Mouse (Mus musculus) liver, embryonic 13.5 days (tissue): ENCODE measurements at regions not wholly inside any gene's neighbourhood (a gene's known extent, or its start where the extent isn't known, plus 50 kb on each side); places are given as distances from the start of the nearest gene placed in this dataset.
"Not testable (repeated sequence)": the region's sequence is repeated elsewhere in the genome, so short reads cannot be mapped to it uniquely, and the experiment has no call there.

Experiments
- ATAC-seq: fragments of 200-750 bp; cut with Nextera tagmentation; 2 replicates; pipeline ENCODE4 v1.8.0; 2017; ENCODE audit warnings: low read depth, mild to moderate bottlenecking, moderate number of reproducible peaks, moderate library complexity
- DNase-seq: peaks from one replicate; pipeline ENCODE4 v3.0.0; 2022
- H3K27ac ChIP-seq: fragments of 300-500 bp; sonication (generic); 2 replicates; pipeline ENCODE4 v1.5.1; 2015; ENCODE audit warnings: moderate library complexity, mild to moderate bottlenecking, inconsistent platforms
- H3K27me3 ChIP-seq: fragments of 300-500 bp; sonication (generic); 2 replicates; pipeline ENCODE4 v1.6.1; 2015; ENCODE audit warnings: mild to moderate bottlenecking, inconsistent platforms
- H3K36me3 ChIP-seq: fragments of 300-500 bp; sonication (generic); 2 replicates; pipeline ENCODE4 v1.6.1; 2015; ENCODE audit warnings: mild to moderate bottlenecking, inconsistent platforms
- H3K4me1 ChIP-seq: fragments of 300-500 bp; sonication (generic); replicated peaks from 2 replicates; pipeline ENCODE4 v1.6.1; 2015; ENCODE audit warnings: inconsistent platforms
- H3K4me2 ChIP-seq: fragments of 300-500 bp; sonication (generic); 2 replicates; pipeline ENCODE4 v1.6.1; 2015; ENCODE audit warnings: inconsistent platforms, mild to moderate bottlenecking, moderate library complexity
- H3K4me3 ChIP-seq: fragments of 300-500 bp; sonication (generic); replicated peaks from 2 replicates; pipeline ENCODE4 v1.5.1; 2015; ENCODE audit warnings: mild to moderate bottlenecking, inconsistent platforms
- H3K9ac ChIP-seq: fragments of 300-500 bp; sonication (generic); 2 replicates; pipeline ENCODE4 v1.6.1; 2015; ENCODE audit warnings: mild to moderate bottlenecking, inconsistent platforms
- H3K9me3 ChIP-seq: fragments of 300-500 bp; sonication (generic); replicated peaks from 2 replicates; pipeline ENCODE4 v1.6.1; 2016; ENCODE audit warnings: inconsistent platforms
- WGBS: fragments of 180-500 bp; shearing (Covaris S2); methylation state at CpG from one replicate; pipeline ENCODE4 v1.1.7; 2015; ENCODE audit not compliant: insufficient replicate concordance; 5-methylcytosine and 5-hydroxymethylcytosine counted together

- ATAC-seq, result no peak
- DNase-seq, result no peak
- 53% methylated on average over 4 of the region's 4 CpGs for WGBS
- Histone ChIP-seq H3K9me3 (no peaks in the 10 kb centered on the region), H3K9ac (no peak overlapping the region), H3K27me3 (no peaks in the 10 kb centered on the region), H3K27ac (no peak overlapping the region), H3K4me1 (no peaks in the 10 kb centered on the region), H3K36me3 (no peaks in the 10 kb centered on the region), H3K4me2 (no peak overlapping the region), H3K4me3 (no peak overlapping the region)
Measured at GRCm38 (mm10) chr12:71534199-71534598, 224.5 kb downstream of the Dact1 start.

- H3K36me3 ChIP-seq, result no peaks in the 10 kb centered on the region
- DNase-seq, result no peak
Measured at GRCm38 (mm10) chr12:71535251-71535650, 225.6 kb downstream of the Dact1 start.

GRCm38 (mm10) chr12:71535831-71536230 is 226.1 kb downstream of the Dact1 start:
- H3K27me3 ChIP-seq, H3K27ac ChIP-seq, H3K36me3 ChIP-seq, H3K9ac ChIP-seq, ATAC-seq, DNase-seq, H3K4me1 ChIP-seq, H3K4me2 ChIP-seq, H3K4me3 ChIP-seq, H3K9me3 ChIP-seq: not testable (repeated sequence)
- WGBS, result 65% methylated on average over 3 of the region's 3 CpGs

More at GRCm38 (mm10) chr12:71535251-71535650, 225.6 kb downstream of the Dact1 start:
- WGBS, result 70% methylated on average over 6 of the region's 6 CpGs
- Histone ChIP-seq H3K4me2 (no peak overlapping the region), H3K4me1 (no peaks in the 10 kb centered on the region), H3K27ac (no peak overlapping the region), H3K9ac (no peak overlapping the region), H3K4me3 (no peak overlapping the region), H3K27me3 (no peaks in the 10 kb centered on the region), H3K9me3 (no peaks in the 10 kb centered on the region)
- no peak for ATAC-seq

GRCm38 (mm10) chr12:71538691-71539090 is 229.0 kb downstream of the Dact1 start:
- Histone ChIP-seq H3K27ac (no peak overlapping the region), H3K4me3 (no peak overlapping the region), H3K27me3 (no peaks in the 10 kb centered on the region), H3K36me3 (no peaks in the 10 kb centered on the region), H3K4me1 (no peaks in the 10 kb centered on the region), H3K9me3 (no peaks in the 10 kb centered on the region), H3K4me2 (no peak overlapping the region), H3K9ac (no peak overlapping the region)
- DNase-seq (no peak), ATAC-seq (no peak)
- 57% methylated on average over 7 of the region's 7 CpGs for WGBS

GRCm38 (mm10) chr12:71540279-71540678 is 230.6 kb downstream of the Dact1 start:
- no peaks in the 10 kb centered on the region for H3K27me3 ChIP-seq
- H3K4me1 ChIP-seq, result no peaks in the 10 kb centered on the region
- H3K36me3 ChIP-seq, result no peaks in the 10 kb centered on the region
- H3K9me3 ChIP-seq, result no peaks in the 10 kb centered on the region
- H3K27ac ChIP-seq, result no peak overlapping the region
- no peak for ATAC-seq
- H3K9ac ChIP-seq, result no peak overlapping the region
- no peak overlapping the region for H3K4me3 ChIP-seq
- H3K4me2 ChIP-seq, result no peak overlapping the region
- no peak for DNase-seq
- WGBS, result 78% methylated on average over 11 of the region's 11 CpGs

GRCm38 (mm10) chr12:71541961-71542360 is 232.3 kb downstream of the Dact1 start:
- Histone ChIP-seq H3K4me3 (no peak overlapping the region), H3K9ac (no peak overlapping the region), H3K36me3 (no peaks in the 10 kb centered on the region), H3K27me3 (no peaks in the 10 kb centered on the region), H3K4me2 (no peak overlapping the region), H3K9me3 (no peaks in the 10 kb centered on the region), H3K4me1 (no peaks in the 10 kb centered on the region), H3K27ac (no peak overlapping the region)
- DNase-seq (no peak), ATAC-seq (no peak)
- WGBS, result 39% methylated on average over 2 of the region's 2 CpGs

GRCm38 (mm10) chr12:71543571-71544119 is 234.0 kb downstream of the Dact1 start:
- no peak for DNase-seq
- ATAC-seq, result no peak
- H3K4me1 ChIP-seq, result no peaks in the 10 kb centered on the region
- no peaks in the 10 kb centered on the region for H3K27me3 ChIP-seq
- H3K9me3 ChIP-seq, result no peaks in the 10 kb centered on the region
- H3K27ac ChIP-seq, result no peak overlapping the region
- no peak overlapping the region for H3K4me2 ChIP-seq
- H3K36me3 ChIP-seq, result no peaks in the 10 kb centered on the region
- no peak overlapping the region for H3K9ac ChIP-seq
- WGBS, result 58% methylated on average over 7 of the region's 7 CpGs
- no peak overlapping the region for H3K4me3 ChIP-seq

- Histone ChIP-seq H3K9ac (no peak overlapping the region), H3K36me3 (no peaks in the 10 kb centered on the region), H3K4me2 (no peak overlapping the region), H3K27ac (no peak overlapping the region), H3K4me1 (no peaks in the 10 kb centered on the region), H3K9me3 (no peaks in the 10 kb centered on the region), H3K27me3 (no peaks in the 10 kb centered on the region), H3K4me3 (no peak overlapping the region)
- 49% methylated on average over 8 of the region's 8 CpGs for WGBS
- ATAC-seq, result no peak
- DNase-seq, result no peak
Measured at GRCm38 (mm10) chr12:71544401-71545159, 234.9 kb downstream of the Dact1 start.

- Histone ChIP-seq H3K4me1 (no peaks in the 10 kb centered on the region), H3K4me2 (no peak overlapping the region), H3K27me3 (no peaks in the 10 kb centered on the region), H3K36me3 (no peaks in the 10 kb centered on the region), H3K4me3 (no peak overlapping the region), H3K9me3 (no peaks in the 10 kb centered on the region), H3K27ac (no peak overlapping the region), H3K9ac (no peak overlapping the region)
- 58% methylated on average over 9 of the region's 9 CpGs for WGBS
- ATAC-seq (no peak), DNase-seq (no peak)
Measured at GRCm38 (mm10) chr12:71546523-71547265, 237.0 kb downstream of the Dact1 start.

GRCm38 (mm10) chr12:71549336-71549735 is 239.7 kb downstream of the Dact1 start:
- WGBS, result 46% methylated on average over 6 of the region's 6 CpGs
- H3K27ac ChIP-seq, result no peak overlapping the region
- no peak overlapping the region for H3K4me3 ChIP-seq
- no peak overlapping the region for H3K9ac ChIP-seq
- ATAC-seq (no peak), DNase-seq (no peak)
- no peaks in the 10 kb centered on the region for H3K36me3 ChIP-seq
- H3K4me2 ChIP-seq, result no peak overlapping the region
- H3K9me3 ChIP-seq, result no peaks in the 10 kb centered on the region
- no peaks in the 10 kb centered on the region for H3K27me3 ChIP-seq
- no peaks in the 10 kb centered on the region for H3K4me1 ChIP-seq

GRCm38 (mm10) chr12:71554212-71554611 is 244.5 kb downstream of the Dact1 start:
- 47% methylated on average over 2 of the region's 2 CpGs for WGBS
- Histone ChIP-seq H3K27ac (no peak overlapping the region), H3K4me2 (no peak overlapping the region), H3K27me3 (no peaks in the 10 kb centered on the region), H3K9me3 (no peaks in the 10 kb centered on the region), H3K36me3 (no peaks in the 10 kb centered on the region), H3K4me3 (no peak overlapping the region), H3K9ac (no peak overlapping the region), H3K4me1 (no peaks in the 10 kb centered on the region)
- DNase-seq (no peak), ATAC-seq (no peak)
